Mouse (Mus musculus) liver, postnatal 0 days (tissue): Measurements from ENCODE around the gene Zfp536.

ENCODE experiments used
- CTCF ChIP-seq: sonication (generic); IDR thresholded peaks from 2 replicates; pipeline ENCODE4 v1.5.1; 2016; ENCODE audit warnings: antibody characterized with exemption, low read depth
- EP300 ChIP-seq: IDR thresholded peaks from 2 replicates; pipeline ENCODE4 v1.6.1; 2016; ENCODE audit warnings: antibody characterized with exemption, low read depth, mild to moderate bottlenecking

GRCm38 (mm10) chr7:37560581-37560980, 212.9 kb downstream of the Zfp536 start:
- TF ChIP-seq CTCF: no peak
- TF ChIP-seq EP300: no peak
